Mouse (Mus musculus): ENCODE results near the gene Daam2. TPM values are rescaled to one million over a fixed set of nuclear protein-coding genes. Genes with fewer than 3 reads are reported as not detected.
A peak's percentile ranks its signal among the peaks of the same experiment; 100 is the strongest.

The Daam2 gene
- polyA plus RNA-seq, 1 experiment from 2014 or later, result 2.6 TPM

DNA sequence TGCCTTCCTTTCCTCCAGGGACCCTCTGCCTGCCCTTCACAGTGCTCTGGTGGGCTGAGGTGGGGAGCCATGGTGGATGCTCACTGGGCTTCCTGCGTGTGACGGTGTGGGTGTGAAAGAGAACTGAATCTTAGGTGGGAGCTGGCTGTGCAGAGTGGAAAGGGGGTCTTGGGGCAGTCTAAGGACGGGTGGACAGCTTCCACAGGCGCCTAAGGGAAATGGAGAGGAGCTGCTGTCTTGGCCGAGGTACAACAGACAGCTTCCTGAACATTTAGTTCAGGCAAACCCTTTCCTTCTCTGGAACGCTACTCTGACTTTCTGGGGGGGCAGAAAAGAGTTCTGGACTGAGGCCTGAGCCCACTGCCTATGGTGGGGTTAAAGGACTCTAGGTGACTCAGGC is 134.0 kb downstream of the Daam2 start:
- peak; percentile 32 for DNase-seq (ENCODE audit: low spot score)
- H3K4me1 ChIP-seq (replicated peaks; ENCODE audit: control insufficient read depth, insufficient read depth, low read length), result peaks cover 41% of the 10 kb centered on the region
- H3K36me3 ChIP-seq (ENCODE audit: control insufficient read depth, insufficient read depth, low read length), result peaks cover 11% of the 10 kb centered on the region
- H3K9me3 ChIP-seq (ENCODE audit: control insufficient read depth, low read length), result no peaks in the 10 kb centered on the region
- no peak for ATAC-seq (replicated peaks; ENCODE audit: low FRiP score)
- no peaks in the 10 kb centered on the region for H3K27me3 ChIP-seq (replicated peaks; ENCODE audit: control insufficient read depth, insufficient read depth, low read length)
- H3K4me3 ChIP-seq (ENCODE audit: low read depth, low read length), result peak overlapping the region; percentile 70
- peak overlapping the region; percentile 89; the same call in 1 of the 2 replicates for H3K9ac ChIP-seq (ENCODE audit: low read depth, low read length)
- H3K27ac ChIP-seq (ENCODE audit: low read depth, low read length), result no peak overlapping the region
- 78% methylated on average over 6 of the region's 6 CpGs for WGBS
- H3K4me2 ChIP-seq, result peak overlapping the region; percentile 82

GRCm38 (mm10) chr17:49429471-49430129 is 134.5 kb downstream of the Daam2 start:
- Histone ChIP-seq H3K27me3 (replicated peaks; ENCODE audit: control insufficient read depth, insufficient read depth, low read length) (no peaks in the 10 kb centered on the region), H3K27ac (ENCODE audit: low read depth, low read length) (peak overlapping the region; percentile 78; the same call in 1 of the 2 replicates), H3K4me3 (ENCODE audit: low read depth, low read length) (peak overlapping the region; percentile 70), H3K9ac (ENCODE audit: low read depth, low read length) (peak overlapping the region; percentile 89), H3K36me3 (ENCODE audit: control insufficient read depth, insufficient read depth, low read length) (peaks cover 6% of the 10 kb centered on the region; the same call in 1 of the 2 replicates), H3K9me3 (ENCODE audit: control insufficient read depth, low read length) (no peaks in the 10 kb centered on the region), H3K4me1 (replicated peaks; ENCODE audit: control insufficient read depth, insufficient read depth, low read length) (peaks cover 37% of the 10 kb centered on the region), H3K4me2 (peak overlapping the region; percentile 82)
- WGBS, result 74% methylated on average over 6 of the region's 6 CpGs
- peak; percentile 27 for DNase-seq (ENCODE audit: low spot score)
- ATAC-seq (replicated peaks; ENCODE audit: low FRiP score), result no peak

DNA sequence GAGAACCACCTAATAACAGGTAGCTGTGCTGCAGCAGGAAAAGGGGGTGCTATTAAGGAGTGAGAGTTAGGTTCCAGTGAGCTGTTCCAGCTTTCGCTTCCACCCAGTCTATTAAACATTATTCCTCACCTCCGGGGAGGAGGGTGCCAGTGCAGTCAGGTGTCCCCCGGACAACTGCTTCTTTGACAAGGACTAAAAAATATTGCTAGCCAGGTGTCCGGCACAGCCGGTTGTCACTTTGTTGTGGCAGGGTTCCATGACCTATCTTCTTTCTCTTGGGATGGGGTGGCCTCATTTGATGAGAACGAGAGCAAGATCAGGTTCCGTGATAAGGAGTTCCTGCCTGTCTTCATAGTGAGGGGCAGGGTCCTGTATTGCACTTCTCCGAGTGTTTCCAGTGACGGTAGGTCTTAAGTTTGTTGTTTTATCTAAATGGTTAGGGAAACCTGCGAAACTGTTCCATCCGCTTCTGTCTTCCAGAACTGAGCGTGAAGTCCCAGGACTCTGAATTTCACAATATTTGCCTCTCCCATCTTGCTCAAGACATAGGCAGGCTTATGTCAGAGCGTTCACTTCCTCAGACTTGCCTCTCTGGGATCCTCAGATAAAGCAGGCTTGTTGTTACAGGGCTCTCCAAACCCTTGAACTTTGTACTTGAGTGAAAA is 135.3 kb downstream of the Daam2 start:
- Histone ChIP-seq H3K9ac (ENCODE audit: low read depth, low read length) (peak overlapping the region; percentile 89), H3K27ac (ENCODE audit: low read depth, low read length) (peak overlapping the region; percentile 78), H3K4me2 (peak overlapping the region; percentile 82), H3K9me3 (ENCODE audit: control insufficient read depth, low read length) (no peaks in the 10 kb centered on the region), H3K27me3 (replicated peaks; ENCODE audit: control insufficient read depth, insufficient read depth, low read length) (no peaks in the 10 kb centered on the region), H3K4me3 (ENCODE audit: low read depth, low read length) (peak overlapping the region; percentile 70), H3K36me3 (ENCODE audit: control insufficient read depth, insufficient read depth, low read length) (peaks cover 4% of the 10 kb centered on the region; the same call in 1 of the 2 replicates), H3K4me1 (replicated peaks; ENCODE audit: control insufficient read depth, insufficient read depth, low read length) (peaks cover 30% of the 10 kb centered on the region)
- DNase-seq (ENCODE audit: low spot score), result peak; percentile 36
- 31% methylated on average over 13 of the region's 13 CpGs for WGBS
- ATAC-seq (replicated peaks; ENCODE audit: low FRiP score), result peak; percentile 59

GRCm38 (mm10) chr17:49428239-49428688 is 135.9 kb downstream of the Daam2 start, which contains the start of gene Mocs1:
TSS of gene Mocs1 (plus strand) at chr17:49428362.
- Histone ChIP-seq H3K4me1 (replicated peaks; ENCODE audit: control insufficient read depth, insufficient read depth, low read length) (peaks cover 29% of the 10 kb centered on the region), H3K36me3 (ENCODE audit: control insufficient read depth, insufficient read depth, low read length) (peaks cover 2% of the 10 kb centered on the region; the same call in 1 of the 2 replicates), H3K4me3 (ENCODE audit: low read depth, low read length) (peak within 1 kb of the TSS; percentile 70), H3K27ac (ENCODE audit: low read depth, low read length) (peak within 1 kb of the TSS; percentile 78), H3K4me2 (peak within 1 kb of the TSS; percentile 82), H3K9me3 (ENCODE audit: control insufficient read depth, low read length) (no peaks in the 10 kb centered on the region), H3K9ac (ENCODE audit: low read depth, low read length) (peak within 1 kb of the TSS; percentile 89), H3K27me3 (replicated peaks; ENCODE audit: control insufficient read depth, insufficient read depth, low read length) (no peaks in the 10 kb centered on the region)
- peak; percentile 86 for DNase-seq (ENCODE audit: low spot score)
- peak; percentile 98 for ATAC-seq (replicated peaks; ENCODE audit: low FRiP score)
- WGBS, result 0% methylated on average over 28 of the region's 28 CpGs

GRCm38 (mm10) chr17:49427631-49428238 is 136.4 kb downstream of the Daam2 start:
- DNase-seq (ENCODE audit: low spot score) (no peak), ATAC-seq (replicated peaks; ENCODE audit: low FRiP score) (0 out of 2 replicates have a peak, but pooled peaks have one; percentile 37)
- H3K4me3 ChIP-seq (ENCODE audit: low read depth, low read length), result peak overlapping the region; percentile 70
- H3K4me2 ChIP-seq, result peak overlapping the region; percentile 82
- H3K9me3 ChIP-seq (ENCODE audit: control insufficient read depth, low read length), result no peaks in the 10 kb centered on the region
- H3K27ac ChIP-seq (ENCODE audit: low read depth, low read length), result no peak overlapping the region
- peak overlapping the region; percentile 37; the same call in 1 of the 2 replicates for H3K9ac ChIP-seq (ENCODE audit: low read depth, low read length)
- peaks cover 25% of the 10 kb centered on the region for H3K4me1 ChIP-seq (replicated peaks; ENCODE audit: control insufficient read depth, insufficient read depth, low read length)
- 22% methylated on average over 9 of the region's 9 CpGs for WGBS
- H3K27me3 ChIP-seq (replicated peaks; ENCODE audit: control insufficient read depth, insufficient read depth, low read length), result no peaks in the 10 kb centered on the region
- H3K36me3 ChIP-seq (ENCODE audit: control insufficient read depth, insufficient read depth, low read length), result no peaks in the 10 kb centered on the region

- H3K27me3 ChIP-seq (replicated peaks; ENCODE audit: control insufficient read depth, insufficient read depth, low read length), result no peaks in the 10 kb centered on the region
- H3K4me2 ChIP-seq, result no peak overlapping the region
- no peak overlapping the region for H3K27ac ChIP-seq (ENCODE audit: low read depth, low read length)
- H3K4me1 ChIP-seq (replicated peaks; ENCODE audit: control insufficient read depth, insufficient read depth, low read length), result no peaks in the 10 kb centered on the region; the same call in 1 of the 2 replicates
- H3K4me3 ChIP-seq (ENCODE audit: low read depth, low read length), result no peak overlapping the region
- no peaks in the 10 kb centered on the region for H3K36me3 ChIP-seq (ENCODE audit: control insufficient read depth, insufficient read depth, low read length)
- WGBS, result 89% methylated on average over 3 of the region's 3 CpGs
- ATAC-seq (replicated peaks; ENCODE audit: low FRiP score), result no peak
- no peak for DNase-seq (ENCODE audit: low spot score)
- H3K9ac ChIP-seq (ENCODE audit: low read depth, low read length), result no peak overlapping the region
- H3K9me3 ChIP-seq (ENCODE audit: control insufficient read depth, low read length), result no peaks in the 10 kb centered on the region
Measured at GRCm38 (mm10) chr17:49423872-49424271, 140.3 kb downstream of the Daam2 start.

DNA sequence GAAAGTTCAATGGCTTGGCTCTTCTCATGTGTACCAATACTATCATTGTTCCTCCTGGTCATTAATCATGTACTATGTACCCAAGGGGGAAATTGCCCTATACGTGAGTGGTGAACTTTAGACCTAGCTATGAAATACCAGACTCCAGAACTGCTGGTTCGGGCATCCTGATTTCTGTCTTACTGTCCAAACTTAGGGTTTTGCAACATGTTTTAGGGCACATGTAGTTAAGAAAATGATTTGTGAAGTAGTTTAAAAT is 141.1 kb downstream of the Daam2 start:
- Histone ChIP-seq H3K4me2 (no peak overlapping the region), H3K27me3 (replicated peaks; ENCODE audit: control insufficient read depth, insufficient read depth, low read length) (no peaks in the 10 kb centered on the region), H3K27ac (ENCODE audit: low read depth, low read length) (no peak overlapping the region), H3K4me3 (ENCODE audit: low read depth, low read length) (no peak overlapping the region), H3K36me3 (ENCODE audit: control insufficient read depth, insufficient read depth, low read length) (no peaks in the 10 kb centered on the region), H3K9ac (ENCODE audit: low read depth, low read length) (no peak overlapping the region), H3K4me1 (replicated peaks; ENCODE audit: control insufficient read depth, insufficient read depth, low read length) (no peaks in the 10 kb centered on the region), H3K9me3 (ENCODE audit: control insufficient read depth, low read length) (no peaks in the 10 kb centered on the region)
- DNase-seq (ENCODE audit: low spot score), result no peak
- 88% methylated on average over 2 of the region's 2 CpGs for WGBS
- no peak for ATAC-seq (replicated peaks; ENCODE audit: low FRiP score)

DNA sequence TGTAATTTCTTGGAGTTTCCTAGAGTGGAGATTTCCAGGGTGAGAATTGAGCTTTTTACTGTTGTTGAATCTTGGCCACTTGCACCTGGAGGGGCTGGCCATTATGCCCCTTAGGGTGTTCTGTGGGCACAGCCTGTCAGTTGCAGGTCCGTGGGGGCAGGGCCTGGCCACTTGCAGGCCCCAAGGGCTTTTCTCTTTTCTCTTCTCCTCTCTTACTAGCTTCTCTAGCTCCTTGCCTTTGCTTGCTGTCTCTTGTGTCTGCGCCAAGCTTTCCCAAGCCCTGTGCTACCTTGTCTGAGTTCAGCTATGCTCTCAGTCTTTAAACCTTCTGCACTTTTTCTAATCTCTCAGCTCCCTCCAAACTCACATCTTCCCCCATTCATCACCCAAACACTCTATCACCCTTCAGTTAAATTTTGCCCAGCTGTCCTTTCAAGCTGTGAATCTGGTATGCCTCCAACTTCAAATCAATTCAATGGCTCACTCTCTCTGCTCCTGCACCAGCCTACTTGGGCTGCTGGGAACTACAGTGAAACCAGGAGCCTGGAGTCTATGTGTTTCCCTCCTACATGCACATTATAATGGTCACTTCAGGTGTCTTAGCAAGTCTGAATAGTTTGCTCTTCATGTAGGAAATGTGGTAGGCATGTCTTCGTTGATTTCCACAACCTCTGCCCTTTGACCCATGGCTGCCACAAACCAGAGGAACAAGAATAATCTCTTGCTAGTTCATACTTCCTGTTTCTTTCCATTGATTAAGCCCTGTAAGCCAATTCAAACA is 141.7 kb downstream of the Daam2 start:
- DNase-seq (ENCODE audit: low spot score) (peak; percentile 26), ATAC-seq (replicated peaks; ENCODE audit: low FRiP score) (no peak)
- H3K4me2 ChIP-seq, result no peak overlapping the region
- no peaks in the 10 kb centered on the region for H3K36me3 ChIP-seq (ENCODE audit: control insufficient read depth, insufficient read depth, low read length)
- H3K4me3 ChIP-seq (ENCODE audit: low read depth, low read length), result no peak overlapping the region
- H3K27ac ChIP-seq (ENCODE audit: low read depth, low read length), result no peak overlapping the region
- no peaks in the 10 kb centered on the region for H3K27me3 ChIP-seq (replicated peaks; ENCODE audit: control insufficient read depth, insufficient read depth, low read length)
- WGBS, result 60% methylated on average over 3 of the region's 3 CpGs
- H3K9ac ChIP-seq (ENCODE audit: low read depth, low read length), result no peak overlapping the region
- H3K9me3 ChIP-seq (ENCODE audit: control insufficient read depth, low read length), result no peaks in the 10 kb centered on the region
- H3K4me1 ChIP-seq (replicated peaks; ENCODE audit: control insufficient read depth, insufficient read depth, low read length), result no peaks in the 10 kb centered on the region

All from liver, embryonic 11.5 days (tissue).